Mouse (Mus musculus) right cerebral cortex, postnatal 14 days (tissue): ENCODE measurements around the gene Scgb2b3.

Experiments used
- DNase-seq: peaks from one replicate; pipeline ENCODE4 v3.0.0; 2022

Scgb2b3 gene

GRCm38 (mm10) chr7:31362022-31362560 is at the start of gene Scgb2b3:
TSS of gene Scgb2b3 (minus strand) at chr7:31362072.
- DNase-seq, result no peak

GRCm38 (mm10) chr7:31375292-31375691 is 13.4 kb upstream of the Scgb2b3 start, which contains the start of gene Scgb1b3:
TSS of gene Scgb1b3 (plus strand) at chr7:31375592.
- no peak for DNase-seq
